Mouse (Mus musculus) neural tube, embryonic 15.5 days (tissue): ENCODE measurements around the gene Gm10837. TPM values are rescaled to one million over a fixed set of nuclear protein-coding genes. Genes with fewer than 3 reads are reported as not detected.
"Not testable (repeated sequence)": the region's sequence is repeated elsewhere in the genome, so short reads cannot be mapped to it uniquely, and the experiment has no call there.

Experiments
- ATAC-seq: fragments of 200-750 bp; cut with Nextera tagmentation; 2 replicates; pipeline ENCODE4 v1.8.0; 2017; ENCODE audit warnings: mild to moderate bottlenecking, moderate TSS enrichment, moderate library complexity; ENCODE audit not compliant: low FRiP score
- H3K27ac ChIP-seq: fragments of 300-500 bp; sonication (generic); replicated peaks from 2 replicates; pipeline ENCODE4 v1.5.1; 2015; ENCODE audit warnings: mild to moderate bottlenecking, inconsistent platforms
- H3K27me3 ChIP-seq: fragments of 300-500 bp; sonication (generic); replicated peaks from 2 replicates; pipeline ENCODE4 v1.6.1; 2015; ENCODE audit warnings: inconsistent platforms
- H3K36me3 ChIP-seq: fragments of 300-500 bp; sonication (generic); 2 replicates; pipeline ENCODE4 v1.6.1; 2015; ENCODE audit warnings: inconsistent platforms
- H3K4me1 ChIP-seq: fragments of 300-500 bp; sonication (generic); 2 replicates; pipeline ENCODE4 v1.6.1; 2015; ENCODE audit warnings: inconsistent platforms
- H3K4me2 ChIP-seq: fragments of 300-500 bp; sonication (generic); 2 replicates; pipeline ENCODE4 v1.6.1; 2015; ENCODE audit warnings: inconsistent platforms, mild to moderate bottlenecking, moderate library complexity
- H3K4me3 ChIP-seq: fragments of 300-500 bp; sonication (generic); replicated peaks from 2 replicates; pipeline ENCODE4 v1.5.1; 2015; ENCODE audit warnings: mild to moderate bottlenecking, inconsistent platforms
- H3K9ac ChIP-seq: fragments of 300-500 bp; sonication (generic); replicated peaks from 2 replicates; pipeline ENCODE4 v1.6.1; 2015; ENCODE audit warnings: mild to moderate bottlenecking, inconsistent platforms
- H3K9me3 ChIP-seq: fragments of 300-500 bp; sonication (generic); replicated peaks from 2 replicates; pipeline ENCODE4 v1.6.1; 2016; ENCODE audit warnings: inconsistent platforms
- WGBS: fragments of 180-500 bp; shearing (Covaris S2); methylation state at CpG from one replicate; pipeline ENCODE4 v1.1.7; 2015; ENCODE audit warnings: mixed read lengths; 5-methylcytosine and 5-hydroxymethylcytosine counted together
- polyA plus RNA-seq: library from polyadenylated mRNA; unstranded; fragments of >200 nt; fragmentation: Nextera tagmentation; extraction: Ambion mirVana; gene quantifications from 2 replicates; pipeline ENCODE4 v1.2.1, GENCODE M21; 2015

Gm10837 gene
- polyA plus RNA-seq, 1 experiment from 2014 or later, result 0.23 TPM

- not testable (repeated sequence) for H3K27ac ChIP-seq, H3K9ac ChIP-seq, H3K4me2 ChIP-seq, H3K36me3 ChIP-seq, H3K9me3 ChIP-seq, H3K4me3 ChIP-seq, ATAC-seq
- 74% methylated on average over 12 of the region's 12 CpGs for WGBS
- Histone ChIP-seq H3K4me1 (peaks cover 12% of the 10 kb centered on the region), H3K27me3 (peaks cover 49% of the 10 kb centered on the region)
Observed at GRCm38 (mm10) chr14:122459332-122459731, 31.1 kb upstream of the Gm10837 start.

- Histone ChIP-seq H3K27me3 (peaks cover 49% of the 10 kb centered on the region), H3K4me3 (no peak overlapping the region), H3K36me3 (no peaks in the 10 kb centered on the region), H3K9me3 (no peaks in the 10 kb centered on the region), H3K4me1 (peaks cover 15% of the 10 kb centered on the region), H3K27ac (no peak overlapping the region), H3K4me2 (no peak overlapping the region), H3K9ac (no peak overlapping the region)
- WGBS, result 88% methylated on average over 1 of the region's 1 CpGs
- ATAC-seq, result no peak
Observed at GRCm38 (mm10) chr14:122459776-122460175, 30.6 kb upstream of the Gm10837 start.

- no peak overlapping the region for H3K9ac ChIP-seq
- 0 out of 2 replicates have a peak overlapping the region, but pooled peaks have one; percentile 4 for H3K4me2 ChIP-seq
- WGBS, result 48% methylated on average over 5 of the region's 5 CpGs
- peaks cover 20% of the 10 kb centered on the region for H3K4me1 ChIP-seq
- H3K27ac ChIP-seq, result no peak overlapping the region
- H3K9me3 ChIP-seq, result no peaks in the 10 kb centered on the region
- H3K4me3 ChIP-seq, result no peak overlapping the region; the same call in 1 of the 2 replicates
- no peak for ATAC-seq
- H3K27me3 ChIP-seq, result peaks cover 52% of the 10 kb centered on the region
- no peaks in the 10 kb centered on the region for H3K36me3 ChIP-seq
Observed at GRCm38 (mm10) chr14:122460226-122460625, 30.2 kb upstream of the Gm10837 start.

- H3K9ac ChIP-seq, result peak overlapping the region; percentile 14; the same call in 1 of the 2 replicates
- WGBS, result 31% methylated on average over 3 of the region's 3 CpGs
- ATAC-seq, result no peak
- H3K27me3 ChIP-seq, result peaks cover 58% of the 10 kb centered on the region
- H3K36me3 ChIP-seq, result no peaks in the 10 kb centered on the region
- H3K4me1 ChIP-seq, result peaks cover 23% of the 10 kb centered on the region
- peak overlapping the region; percentile 81 for H3K4me2 ChIP-seq
- H3K9me3 ChIP-seq, result no peaks in the 10 kb centered on the region
- peak overlapping the region; percentile 47 for H3K4me3 ChIP-seq
- peak overlapping the region; percentile 41; the same call in 1 of the 2 replicates for H3K27ac ChIP-seq
Observed at GRCm38 (mm10) chr14:122461500-122461899, 28.9 kb upstream of the Gm10837 start.

GRCm38 (mm10) chr14:122461966-122462365, 28.4 kb upstream of the Gm10837 start:
- 20% methylated on average over 9 of the region's 9 CpGs for WGBS
- Histone ChIP-seq H3K9me3 (no peaks in the 10 kb centered on the region), H3K27ac (peak overlapping the region; percentile 41; the same call in 1 of the 2 replicates), H3K4me2 (peak overlapping the region; percentile 81), H3K9ac (peak overlapping the region; percentile 14; the same call in 1 of the 2 replicates), H3K27me3 (peaks cover 63% of the 10 kb centered on the region), H3K4me3 (peak overlapping the region; percentile 47), H3K36me3 (no peaks in the 10 kb centered on the region), H3K4me1 (peaks cover 23% of the 10 kb centered on the region)
- ATAC-seq, result no peak

- peak overlapping the region; percentile 47 for H3K4me3 ChIP-seq
- H3K27me3 ChIP-seq, result peaks cover 69% of the 10 kb centered on the region
- H3K9me3 ChIP-seq, result no peaks in the 10 kb centered on the region
- ATAC-seq, result no peak
- 11% methylated on average over 17 of the region's 17 CpGs for WGBS
- peak overlapping the region; percentile 81 for H3K4me2 ChIP-seq
- H3K9ac ChIP-seq, result no peak overlapping the region
- H3K36me3 ChIP-seq, result no peaks in the 10 kb centered on the region
- H3K4me1 ChIP-seq, result peaks cover 23% of the 10 kb centered on the region
- peak overlapping the region; percentile 81; the same call in 1 of the 2 replicates for H3K27ac ChIP-seq
Observed at GRCm38 (mm10) chr14:122462689-122463079, 27.7 kb upstream of the Gm10837 start.

- no peak; the same call in 1 of the 2 replicates for ATAC-seq
- peak overlapping the region; percentile 47 for H3K4me3 ChIP-seq
- H3K4me2 ChIP-seq, result peak overlapping the region; percentile 81
- H3K4me1 ChIP-seq, result peaks cover 23% of the 10 kb centered on the region
- under 1% methylated on average over 40 of the region's 40 CpGs for WGBS
- H3K27me3 ChIP-seq, result peaks cover 73% of the 10 kb centered on the region
- H3K9me3 ChIP-seq, result no peaks in the 10 kb centered on the region
- H3K27ac ChIP-seq, result peak overlapping the region; percentile 81
- H3K36me3 ChIP-seq, result no peaks in the 10 kb centered on the region
- peak overlapping the region; percentile 36 for H3K9ac ChIP-seq
Observed at GRCm38 (mm10) chr14:122463080-122463691, 27.2 kb upstream of the Gm10837 start.

- WGBS, result under 1% methylated on average over 50 of the region's 58 CpGs
- peak overlapping the region; percentile 47 for H3K4me3 ChIP-seq
- peaks cover 23% of the 10 kb centered on the region for H3K4me1 ChIP-seq
- ATAC-seq, result peak; percentile 55; the same call in 1 of the 2 replicates
- H3K27me3 ChIP-seq, result peaks cover 78% of the 10 kb centered on the region
- H3K9me3 ChIP-seq, H3K36me3 ChIP-seq: not testable (repeated sequence)
- peak overlapping the region; percentile 81 for H3K27ac ChIP-seq
- peak overlapping the region; percentile 81 for H3K4me2 ChIP-seq
- H3K9ac ChIP-seq, result peak overlapping the region; percentile 46
Observed at GRCm38 (mm10) chr14:122463734-122464341, 26.5 kb upstream of the Gm10837 start.

GRCm38 (mm10) chr14:122464351-122464762, 26.0 kb upstream of the Gm10837 start:
- Histone ChIP-seq H3K27me3 (peaks cover 79% of the 10 kb centered on the region), H3K36me3 (no peaks in the 10 kb centered on the region), H3K4me2 (peak overlapping the region; percentile 81), H3K4me1 (peaks cover 23% of the 10 kb centered on the region), H3K4me3 (peak overlapping the region; percentile 47), H3K9ac (peak overlapping the region; percentile 46), H3K27ac (peak overlapping the region; percentile 81), H3K9me3 (no peaks in the 10 kb centered on the region)
- ATAC-seq, result peak; percentile 15; the same call in 1 of the 2 replicates
- 0% methylated on average over 40 of the region's 62 CpGs for WGBS

- peak within 1 kb of the TSS; percentile 46 for H3K9ac ChIP-seq
- peak within 1 kb of the TSS; percentile 47 for H3K4me3 ChIP-seq
- peak within 1 kb of the TSS; percentile 81 for H3K27ac ChIP-seq
- H3K27me3 ChIP-seq, result peaks cover 82% of the 10 kb centered on the region
- peak; percentile 72 for ATAC-seq
- peak within 1 kb of the TSS; percentile 81 for H3K4me2 ChIP-seq
- H3K9me3 ChIP-seq, result no peaks in the 10 kb centered on the region
- no peaks in the 10 kb centered on the region for H3K36me3 ChIP-seq
- H3K4me1 ChIP-seq, result peaks cover 23% of the 10 kb centered on the region
- 2% methylated on average over 40 of the region's 62 CpGs for WGBS
Observed at GRCm38 (mm10) chr14:122464763-122465741, 25.3 kb upstream of the Gm10837 start, which contains the start of gene Zic5. Gene Zic5 (minus strand): TSS chr14:122465677.

GRCm38 (mm10) chr14:122465931-122466490, 24.4 kb upstream of the Gm10837 start:
- ATAC-seq, result no peak
- WGBS, result 19% methylated on average over 13 of the region's 13 CpGs
- peaks cover 83% of the 10 kb centered on the region for H3K27me3 ChIP-seq
- H3K4me3 ChIP-seq, result peak overlapping the region; percentile 47; the same call in 1 of the 2 replicates
- H3K27ac ChIP-seq, result 0 out of 2 replicates have a peak overlapping the region, but pooled peaks have one; percentile 28
- H3K4me1 ChIP-seq, result peaks cover 23% of the 10 kb centered on the region
- no peak overlapping the region for H3K9ac ChIP-seq
- H3K4me2 ChIP-seq, result peak overlapping the region; percentile 81
- no peaks in the 10 kb centered on the region for H3K9me3 ChIP-seq
- H3K36me3 ChIP-seq, result no peaks in the 10 kb centered on the region
